Comparison of ENCODE assay signal across 20 mouse cellular contexts in the genomic region with DNA sequence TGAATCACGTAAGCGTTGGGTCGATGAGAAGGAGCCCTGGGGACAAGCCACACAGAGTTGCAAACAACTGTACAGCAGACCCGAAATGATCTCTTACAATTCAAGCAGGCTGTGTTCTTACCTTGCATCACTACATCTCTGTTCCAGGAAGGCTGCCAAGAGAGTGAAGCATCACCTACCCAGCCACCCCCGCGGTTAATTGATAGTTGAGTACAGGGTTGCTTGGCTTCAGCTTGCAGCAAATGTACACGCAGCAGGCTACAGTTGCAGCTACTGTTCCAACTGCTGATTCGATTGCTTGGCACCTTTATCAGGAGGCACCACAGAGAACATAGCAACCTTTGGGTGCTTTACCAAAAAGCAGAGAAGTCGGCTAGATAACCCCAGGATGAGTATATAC.
DNase-seq lines count a peak whose midpoint lies in the region; ATAC-seq lines count a peak whose summit lies in the region.
"Had no signal": no experiment of that assay in that cellular context is flagged by ENCODE, and none has a peak within 500 bp of the region (broad histone marks: within the 10 kb centered on the region; RNA-seq: fewer than 3 reads in every experiment).

No protein-coding gene starts in this region.

- no peak for ATAC-seq in kidney, embryonic 14.5 days (ENCODE audit: low FRiP score, low TSS enrichment)
- ATAC-seq: forebrain, postnatal 0 days had no signal

- H3K4me3 ChIP-seq in kidney, embryonic 14.5 days (ENCODE audit: low read length): no peak overlapping the region
- H3K4me3 ChIP-seq: embryonic facial prominence, embryonic 10.5 days; erythroblast, embryonic 14.5 days; heart, embryonic 13.5 days; hindbrain, embryonic 13.5 days; limb, embryonic 12.5 days had no signal

- H3K36me3 ChIP-seq in kidney, embryonic 14.5 days (ENCODE audit: control insufficient read depth, insufficient read depth, low read length): no peaks in the 10 kb centered on the region
- H3K36me3 ChIP-seq: embryonic facial prominence, embryonic 10.5 days; heart, embryonic 13.5 days; hindbrain, embryonic 13.5 days; limb, embryonic 12.5 days had no signal

- H3K4me1 ChIP-seq in kidney, embryonic 14.5 days (ENCODE audit: control insufficient read depth, insufficient read depth, low read length): 0 out of 2 replicates have a peak, but pooled peaks cover 6% of the 10 kb centered on the region
- H3K4me1 ChIP-seq: embryonic facial prominence, embryonic 10.5 days; heart, embryonic 13.5 days had no signal

- WGBS in kidney, embryonic 14.5 days: 81% methylated on average over 9 of the region's 9 CpGs

- no peak overlapping the region for H3K27ac ChIP-seq in kidney, embryonic 14.5 days (ENCODE audit: low read depth, low read length)
- H3K27ac ChIP-seq: embryonic facial prominence, embryonic 10.5 days; heart, embryonic 13.5 days; hindbrain, embryonic 13.5 days; limb, embryonic 12.5 days had no signal

- intact Hi-C loops in left cerebral cortex, postnatal 36 days (cut with DNase I): loop anchor here (5.0 kb wide), 1 partner anchor 83 kb away; no protein-coding TSS in a partner anchor
- intact Hi-C loops in left cerebral cortex, postnatal 25 days (cut with DNase I): no loop called here

- no peaks in the 10 kb centered on the region for H3K9me3 ChIP-seq in kidney, embryonic 14.5 days (ENCODE audit: control insufficient read depth, low read length)
- H3K9me3 ChIP-seq: embryonic facial prominence, embryonic 10.5 days; heart, embryonic 13.5 days; hindbrain, embryonic 13.5 days; limb, embryonic 12.5 days had no signal

- H3K27me3 ChIP-seq in kidney, embryonic 14.5 days (ENCODE audit: control insufficient read depth, insufficient read depth, low read length): no peaks in the 10 kb centered on the region
- H3K27me3 ChIP-seq: CH12.LX; heart, embryonic 13.5 days; hindbrain, embryonic 13.5 days; limb, embryonic 12.5 days had no signal

- DNase-seq in cerebellum, postnatal 10 days: peak; percentile 29 to 52
- no peak for DNase-seq in cerebellum, postnatal 36 days
- peak; percentile 49 to 52 for DNase-seq in left cerebral cortex, adult 9 months (ENCODE audit: low spot score in 2 of 2)
- no peak for DNase-seq in left cerebral cortex, postnatal 36 days (ENCODE audit: low spot score in 2 of 2)
- DNase-seq in brain, adult 2 months (ENCODE audit: low read depth, low spot score): peak; percentile 85
- peak; percentile 38 to 44 for DNase-seq in left cerebral cortex, postnatal 25 days (ENCODE audit: low spot score in 2 of 2)
- no peak for DNase-seq in adrenal gland, postnatal 10 days
- DNase-seq: cerebellum, postnatal 25 days; forebrain, postnatal 0 days; gastrocnemius, postnatal 36 days; kidney, adult 18-20 months; kidney, postnatal 36 days had no signal

- H3K4me2 ChIP-seq in kidney, embryonic 14.5 days (replicated peaks; ENCODE audit: low read depth, low read length): no peak overlapping the region
- H3K4me2 ChIP-seq: heart, embryonic 13.5 days; hindbrain, embryonic 13.5 days; limb, embryonic 12.5 days; midbrain, embryonic 11.5 days had no signal

- no peak overlapping the region for H3K9ac ChIP-seq in kidney, embryonic 14.5 days (ENCODE audit: low read depth, low read length)
- H3K9ac ChIP-seq: forebrain, postnatal 0 days; heart, embryonic 13.5 days; hindbrain, embryonic 13.5 days; limb, embryonic 12.5 days had no signal

Comparison
In these comparisons a context has a peak if more than half of its experiments do, and no peak if none do; other contexts are left out.
1. DNase-seq: peak in cerebellum, postnatal 10 days (2 of 2), left cerebral cortex, adult 9 months (2 of 2), brain, adult 2 months (single experiment) and left cerebral cortex, postnatal 25 days (2 of 2); none in cerebellum, postnatal 36 days (0 of 2), left cerebral cortex, postnatal 36 days (0 of 2) and adrenal gland, postnatal 10 days (single experiment).